Mouse (Mus musculus) c-Kit-positive CD71-negative TER-119-negative erythroid progenitor cells, embryonic 14.5 days (primary cell): ENCODE data around the gene E330034G19Rik.
"Not testable (repeated sequence)": the region's sequence is repeated elsewhere in the genome, so short reads cannot be mapped to it uniquely, and the experiment has no call there.

Source experiments
- DNase-seq: peaks from one replicate; pipeline ENCODE4 v3.0.0-alpha.2; 2013; ENCODE audit warnings: low read depth

E330034G19Rik gene

GRCm38 (mm10) chr14:24347007-24347406 lies 54.0 kb downstream of the E330034G19Rik start:
- not testable (repeated sequence) for DNase-seq

GRCm38 (mm10) chr14:24358295-24358951 lies 65.4 kb downstream of the E330034G19Rik start:
- peak; percentile 24 for DNase-seq
